Mouse (Mus musculus) forebrain, embryonic 13.5 days (tissue): Measurements from ENCODE around the gene Gtf2b. TPM values are rescaled to one million over a fixed set of nuclear protein-coding genes. Genes with fewer than 3 reads are reported as not detected.
A peak's percentile ranks its signal among the peaks of the same experiment; 100 is the strongest.

Experiments used
- ATAC-seq: fragments of 200-750 bp; cut with Nextera tagmentation; 2 replicates; pipeline ENCODE4 v1.8.0; 2017
- H3K27ac ChIP-seq: fragments of 300-500 bp; sonication (generic); 2 replicates; pipeline ENCODE4 v1.5.1; 2015; ENCODE audit warnings: inconsistent platforms, mild to moderate bottlenecking, moderate library complexity
- H3K27me3 ChIP-seq: fragments of 300-500 bp; sonication (generic); 2 replicates; pipeline ENCODE4 v1.6.1; 2015; ENCODE audit warnings: mild to moderate bottlenecking, inconsistent platforms
- H3K36me3 ChIP-seq: fragments of 300-500 bp; sonication (generic); 2 replicates; pipeline ENCODE4 v1.6.1; 2015; ENCODE audit warnings: mild to moderate bottlenecking, inconsistent platforms; ENCODE audit not compliant: poor library complexity, severe bottlenecking
- H3K4me1 ChIP-seq: fragments of 300-500 bp; sonication (generic); 2 replicates; pipeline ENCODE4 v1.6.1; 2015; ENCODE audit warnings: inconsistent platforms
- H3K4me2 ChIP-seq: fragments of 300-500 bp; sonication (generic); 2 replicates; pipeline ENCODE4 v1.6.1; 2015; ENCODE audit warnings: inconsistent platforms, mild to moderate bottlenecking, moderate library complexity
- H3K4me3 ChIP-seq: fragments of 300-500 bp; sonication (generic); 2 replicates; pipeline ENCODE4 v1.5.1; 2015; ENCODE audit warnings: mild to moderate bottlenecking, inconsistent platforms
- H3K9ac ChIP-seq: fragments of 300-500 bp; sonication (generic); 2 replicates; pipeline ENCODE4 v1.6.1; 2015; ENCODE audit warnings: mild to moderate bottlenecking, inconsistent platforms
- H3K9me3 ChIP-seq: fragments of 300-500 bp; sonication (generic); replicated peaks from 2 replicates; pipeline ENCODE4 v1.6.1; 2016; ENCODE audit warnings: inconsistent platforms
- WGBS: fragments of 180-500 bp; shearing (Covaris S2); methylation state at CpG from one replicate; pipeline ENCODE4 v1.1.7; 2015; 5-methylcytosine and 5-hydroxymethylcytosine counted together
- polyA plus RNA-seq: library from polyadenylated mRNA; unstranded; fragments of >200 nt; fragmentation: Nextera tagmentation; extraction: Ambion mirVana; gene quantifications from 2 replicates; pipeline ENCODE4 v1.2.1, GENCODE M21; 2015

Gtf2b gene
- 102 and 104 TPM in 2 replicates for polyA plus RNA-seq

DNA sequence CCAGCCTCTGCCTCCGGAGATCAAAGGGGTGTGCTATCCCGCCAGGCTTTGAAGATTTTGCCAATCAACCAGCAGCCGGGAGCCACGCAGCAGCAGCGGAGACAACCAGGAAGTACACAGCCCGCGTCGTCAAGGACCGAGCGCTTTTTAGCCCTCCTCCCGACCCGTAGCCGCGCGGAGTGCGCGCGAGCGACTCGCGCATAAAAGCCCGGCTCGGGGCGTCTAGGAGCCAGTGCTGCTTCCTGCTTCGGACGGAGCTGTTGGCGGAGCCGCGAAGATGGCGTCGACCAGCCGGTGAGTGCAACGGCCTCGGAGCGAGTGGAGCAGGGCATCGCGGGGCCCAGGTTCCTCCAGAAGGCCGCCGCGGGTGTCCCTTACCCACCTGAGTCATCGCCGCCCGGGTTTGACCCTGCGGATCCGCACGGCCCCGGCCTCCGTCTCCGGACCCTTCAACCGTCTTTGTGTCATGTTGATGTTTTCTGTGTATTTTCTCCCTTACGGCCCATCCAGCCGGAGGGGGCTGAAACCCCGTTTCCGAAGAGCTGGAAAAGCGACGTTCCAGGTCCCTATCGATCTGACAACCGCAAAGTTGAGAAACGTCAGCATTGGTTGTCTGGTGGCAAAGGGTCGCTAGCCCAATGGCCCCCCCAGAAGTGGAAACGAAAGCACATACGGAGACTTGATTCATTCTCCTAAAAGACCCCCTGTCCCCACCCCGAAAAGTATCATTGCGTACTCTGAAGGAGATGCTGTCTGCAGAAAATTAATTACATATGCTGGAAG, at the start of gene Gtf2b:
Gene Gtf2b (plus strand): TSS at position 51 of the 783 bp plus-strand sequence.
- Histone ChIP-seq H3K27me3 (no peaks in the 10 kb centered on the region), H3K4me3 (peak within 1 kb of the TSS; percentile 81), H3K4me2 (peak within 1 kb of the TSS; percentile 65), H3K9me3 (no peaks in the 10 kb centered on the region), H3K9ac (peak within 1 kb of the TSS; percentile 91), H3K36me3 (peaks cover 2% of the 10 kb centered on the region; the same call in 1 of the 2 replicates), H3K4me1 (peaks cover 16% of the 10 kb centered on the region), H3K27ac (peak within 1 kb of the TSS; percentile 82)
- ATAC-seq, result peak; percentile 100
- under 1% methylated on average over 64 of the region's 64 CpGs for WGBS

DNA sequence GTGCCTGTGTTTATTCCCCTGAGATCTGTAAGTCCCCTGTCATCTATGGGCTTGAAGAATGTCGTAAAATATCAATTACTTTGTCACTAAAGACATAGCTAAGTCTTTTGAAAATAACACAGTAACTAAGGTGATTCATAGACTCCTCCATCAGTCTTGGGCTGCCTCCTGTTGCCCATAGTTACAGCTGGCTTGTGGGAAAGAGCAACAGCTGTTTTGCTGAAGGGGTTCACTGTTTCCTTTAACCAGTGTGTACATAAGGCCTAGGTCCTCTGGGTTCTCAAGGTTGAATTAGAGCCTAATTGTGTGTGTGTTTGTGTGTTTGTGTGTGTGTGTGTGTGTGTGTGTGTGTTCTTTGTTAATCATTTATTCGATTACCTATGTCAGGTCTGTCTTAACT, 39.4 kb upstream of the Gtf2b start:
- Histone ChIP-seq H3K9ac (no peak overlapping the region), H3K36me3 (no peaks in the 10 kb centered on the region), H3K4me1 (no peaks in the 10 kb centered on the region), H3K27ac (no peak overlapping the region), H3K27me3 (no peaks in the 10 kb centered on the region), H3K4me2 (no peak overlapping the region), H3K4me3 (no peak overlapping the region), H3K9me3 (no peaks in the 10 kb centered on the region)
- no peak for ATAC-seq
- WGBS, result 77% methylated on average over 2 of the region's 2 CpGs

DNA sequence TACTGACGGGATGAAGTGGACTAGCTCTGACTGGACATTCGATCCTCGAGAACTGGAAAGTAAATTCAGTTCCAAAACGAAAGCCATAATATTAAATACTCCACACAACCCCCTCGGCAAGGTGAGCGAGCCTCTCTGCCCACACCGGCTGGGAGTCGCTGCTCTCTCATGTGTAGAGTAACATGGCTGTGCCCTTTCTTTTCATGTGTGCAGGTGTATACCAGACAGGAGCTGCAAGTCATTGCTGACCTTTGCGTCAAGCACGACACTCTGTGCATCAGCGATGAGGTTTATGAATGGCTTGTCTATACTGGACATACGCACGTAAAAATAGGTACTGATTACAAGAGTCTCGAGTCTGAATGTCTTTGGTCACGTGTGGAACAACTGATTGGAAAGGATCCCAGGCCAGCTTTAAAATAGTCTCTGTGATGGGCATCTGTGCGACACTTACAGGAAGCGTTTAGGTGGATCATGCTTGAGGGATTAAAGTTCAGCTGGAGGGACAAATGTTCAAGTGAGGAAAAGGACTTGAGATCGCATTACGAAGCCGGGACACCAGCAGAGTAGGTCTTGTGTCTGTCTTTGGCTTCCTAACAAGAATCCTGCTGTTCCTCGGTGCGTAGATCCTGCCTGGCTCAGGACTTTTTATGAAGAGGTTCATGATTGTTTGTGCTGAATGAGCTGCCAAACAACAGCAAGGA, 38.7 kb upstream of the Gtf2b start:
- no peak overlapping the region for H3K9ac ChIP-seq
- no peaks in the 10 kb centered on the region for H3K36me3 ChIP-seq
- H3K9me3 ChIP-seq, result no peaks in the 10 kb centered on the region
- WGBS, result 87% methylated on average over 22 of the region's 22 CpGs
- H3K4me3 ChIP-seq, result no peak overlapping the region
- no peaks in the 10 kb centered on the region for H3K4me1 ChIP-seq
- no peaks in the 10 kb centered on the region for H3K27me3 ChIP-seq
- H3K4me2 ChIP-seq, result no peak overlapping the region
- no peak overlapping the region for H3K27ac ChIP-seq
- no peak for ATAC-seq

DNA sequence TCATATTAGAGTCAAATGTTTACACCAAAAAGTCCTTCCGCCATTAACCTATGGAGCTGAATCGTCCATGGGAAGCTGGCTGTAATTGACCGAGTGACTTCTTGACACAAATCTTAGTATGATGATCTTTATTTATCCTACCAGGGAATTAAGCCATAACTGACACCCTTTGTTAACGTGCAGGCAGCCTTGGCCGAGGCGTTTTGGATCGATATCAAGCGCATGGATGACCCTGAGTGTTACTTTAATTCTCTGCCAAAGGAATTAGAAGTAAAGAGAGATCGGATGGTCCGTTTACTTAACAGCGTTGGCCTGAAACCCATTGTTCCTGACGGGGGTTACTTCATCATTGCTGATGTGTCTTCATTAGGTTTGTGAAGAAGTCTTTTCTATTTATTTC, 30.6 kb upstream of the Gtf2b start:
- Histone ChIP-seq H3K9me3 (no peaks in the 10 kb centered on the region), H3K4me2 (no peak overlapping the region), H3K27me3 (no peaks in the 10 kb centered on the region), H3K4me1 (no peaks in the 10 kb centered on the region), H3K27ac (no peak overlapping the region), H3K36me3 (no peaks in the 10 kb centered on the region), H3K9ac (no peak overlapping the region), H3K4me3 (no peak overlapping the region)
- ATAC-seq, result no peak
- WGBS, result 86% methylated on average over 12 of the region's 12 CpGs

DNA sequence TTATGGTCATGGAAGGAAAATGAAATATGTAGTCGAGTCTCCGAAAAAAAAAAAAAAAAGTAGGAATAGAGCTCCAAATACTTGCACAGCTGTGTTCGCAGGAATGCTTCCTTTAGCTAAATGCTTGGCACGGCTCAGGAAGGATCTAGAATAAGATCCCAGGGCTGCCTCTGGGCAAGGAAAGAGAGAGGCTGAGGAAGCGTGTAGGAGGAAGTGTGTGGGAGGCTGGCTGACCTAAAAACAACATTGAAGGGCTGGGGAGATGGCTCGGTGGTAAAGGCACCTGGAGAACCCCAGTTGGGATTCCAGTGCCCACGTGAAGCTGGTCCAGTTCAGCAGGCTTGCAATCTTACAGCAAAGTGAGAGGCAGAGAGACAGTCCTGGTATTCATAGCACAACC, 23.9 kb upstream of the Gtf2b start:
- Histone ChIP-seq H3K9me3 (no peaks in the 10 kb centered on the region), H3K36me3 (no peaks in the 10 kb centered on the region), H3K27ac (no peak overlapping the region), H3K9ac (no peak overlapping the region), H3K4me1 (no peaks in the 10 kb centered on the region), H3K4me2 (no peak overlapping the region), H3K4me3 (no peak overlapping the region), H3K27me3 (no peaks in the 10 kb centered on the region)
- 88% methylated on average over 7 of the region's 7 CpGs for WGBS
- no peak for ATAC-seq

DNA sequence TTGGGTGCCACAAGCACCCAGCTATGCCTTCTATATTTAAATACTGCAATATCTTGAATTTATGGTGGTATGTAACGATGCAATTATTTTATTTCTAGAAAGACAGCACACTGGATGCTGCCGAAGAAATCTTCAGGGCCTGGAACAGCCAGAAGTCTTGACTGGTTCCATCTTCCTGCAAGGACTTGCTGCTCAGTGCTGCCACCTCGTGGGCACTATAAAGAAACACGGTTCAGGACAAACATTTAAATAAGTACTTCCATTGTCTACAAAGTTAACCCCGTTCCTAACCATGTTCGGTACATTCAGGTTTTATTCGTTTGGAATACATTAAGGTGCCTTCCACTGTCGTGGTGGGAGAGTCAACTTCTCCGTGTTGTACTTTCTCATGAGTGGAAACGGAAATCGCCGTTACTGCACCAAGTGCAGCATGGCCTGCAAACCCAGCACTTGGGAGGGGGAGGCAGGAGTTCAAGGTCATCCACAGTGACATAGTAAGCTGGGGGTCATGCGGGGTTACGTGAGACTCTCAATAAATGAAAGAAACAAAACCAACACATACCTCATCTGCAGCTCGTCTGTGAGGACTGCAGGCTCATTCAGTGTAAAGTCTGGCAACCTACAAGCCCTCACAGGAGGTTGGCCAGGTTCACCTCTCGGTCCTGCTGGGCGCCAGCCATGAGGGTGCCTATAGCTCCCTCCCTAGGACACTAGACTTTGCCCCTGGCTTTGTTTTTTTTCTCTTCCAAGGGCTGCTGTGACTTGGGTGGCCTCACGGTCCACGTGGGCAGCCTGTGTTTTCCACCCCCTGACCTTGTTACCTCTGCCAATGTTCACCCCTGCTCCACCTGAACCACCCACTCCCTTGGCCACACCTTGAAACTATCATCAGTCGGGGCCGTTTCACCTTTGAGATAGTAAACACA, 20.6 kb upstream of the Gtf2b start:
- WGBS, result 62% methylated on average over 21 of the region's 21 CpGs
- H3K4me1 ChIP-seq, result no peaks in the 10 kb centered on the region
- no peaks in the 10 kb centered on the region for H3K36me3 ChIP-seq
- peak; percentile 58 for ATAC-seq
- H3K4me2 ChIP-seq, result no peak overlapping the region
- H3K9ac ChIP-seq, result no peak overlapping the region
- H3K9me3 ChIP-seq, result no peaks in the 10 kb centered on the region
- no peak overlapping the region for H3K4me3 ChIP-seq
- H3K27ac ChIP-seq, result no peak overlapping the region
- H3K27me3 ChIP-seq, result no peaks in the 10 kb centered on the region

DNA sequence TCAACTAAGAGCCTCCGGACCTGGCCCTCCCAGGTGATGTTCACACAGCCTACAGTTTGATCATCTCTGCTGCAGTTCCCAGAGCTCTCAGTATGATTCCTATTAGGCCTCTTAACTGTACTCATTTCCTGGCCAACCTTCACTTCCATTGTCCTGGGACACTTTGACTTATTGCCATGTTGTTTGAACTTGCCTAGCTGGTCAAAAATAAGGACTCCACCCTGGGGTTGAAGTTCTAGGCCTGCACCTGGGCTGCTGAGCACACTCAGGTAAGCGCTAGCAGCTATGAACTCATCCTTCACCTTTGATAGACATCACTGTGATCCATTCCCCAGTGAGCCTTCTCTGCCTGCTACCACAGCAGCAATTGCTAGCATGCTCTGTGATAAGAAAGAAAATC, 19.8 kb upstream of the Gtf2b start:
- H3K27ac ChIP-seq, result no peak overlapping the region
- no peak for ATAC-seq
- no peak overlapping the region for H3K4me2 ChIP-seq
- H3K4me1 ChIP-seq, result no peaks in the 10 kb centered on the region
- H3K9me3 ChIP-seq, result no peaks in the 10 kb centered on the region
- no peaks in the 10 kb centered on the region for H3K36me3 ChIP-seq
- H3K9ac ChIP-seq, result no peak overlapping the region
- no peak overlapping the region for H3K4me3 ChIP-seq
- no peaks in the 10 kb centered on the region for H3K27me3 ChIP-seq
- WGBS, result 96% methylated on average over 2 of the region's 2 CpGs

DNA sequence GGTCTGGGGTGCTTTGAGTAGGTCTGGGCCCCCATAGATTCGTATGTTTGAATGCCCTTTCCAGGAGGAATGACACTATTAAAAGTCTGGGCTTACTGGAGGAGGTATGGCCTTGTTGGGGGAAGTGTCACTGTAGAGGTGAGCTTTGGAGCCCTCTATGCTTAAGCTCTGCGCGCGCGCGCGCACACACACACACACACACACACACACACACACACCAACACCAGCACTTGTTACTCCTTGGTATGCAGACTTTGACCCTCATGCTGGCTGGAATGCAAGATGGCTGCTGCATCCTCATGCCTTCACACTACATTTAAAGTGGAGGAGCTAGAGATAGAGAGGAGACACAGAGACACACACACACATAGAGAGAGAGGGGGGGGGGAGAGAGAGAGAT, 17.2 kb upstream of the Gtf2b start:
- H3K36me3 ChIP-seq, result no peaks in the 10 kb centered on the region
- H3K27ac ChIP-seq, result no peak overlapping the region
- no peak overlapping the region for H3K4me2 ChIP-seq
- no peak overlapping the region for H3K4me3 ChIP-seq
- no peak overlapping the region for H3K9ac ChIP-seq
- WGBS, result 93% methylated on average over 7 of the region's 7 CpGs
- no peaks in the 10 kb centered on the region for H3K27me3 ChIP-seq
- H3K9me3 ChIP-seq, result no peaks in the 10 kb centered on the region
- H3K4me1 ChIP-seq, result no peaks in the 10 kb centered on the region
- ATAC-seq, result no peak

DNA sequence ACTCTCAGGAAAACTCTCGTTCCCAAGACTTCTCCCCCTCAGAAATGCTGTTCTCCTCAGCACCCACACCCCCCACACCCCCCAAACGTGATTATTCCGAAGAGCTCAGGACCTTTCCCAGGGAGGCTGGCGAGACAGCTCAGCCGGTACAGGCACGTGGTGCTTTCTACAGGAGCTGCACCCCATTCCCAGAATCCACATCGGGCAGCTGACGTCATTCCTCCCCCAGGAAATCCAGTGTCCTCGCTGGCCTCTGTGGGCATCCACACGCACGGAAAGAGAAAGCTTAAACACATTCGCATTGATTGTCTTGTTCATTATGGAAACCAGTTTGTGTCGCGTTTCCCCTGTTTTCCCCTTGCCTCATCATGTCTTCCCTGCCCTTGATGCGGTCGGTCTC, 15.7 kb upstream of the Gtf2b start:
- no peaks in the 10 kb centered on the region for H3K9me3 ChIP-seq
- WGBS, result 85% methylated on average over 16 of the region's 16 CpGs
- ATAC-seq, result no peak
- H3K27ac ChIP-seq, result no peak overlapping the region
- H3K4me3 ChIP-seq, result no peak overlapping the region
- no peaks in the 10 kb centered on the region for H3K27me3 ChIP-seq
- no peaks in the 10 kb centered on the region for H3K36me3 ChIP-seq
- no peaks in the 10 kb centered on the region for H3K4me1 ChIP-seq
- H3K9ac ChIP-seq, result no peak overlapping the region
- H3K4me2 ChIP-seq, result no peak overlapping the region

DNA sequence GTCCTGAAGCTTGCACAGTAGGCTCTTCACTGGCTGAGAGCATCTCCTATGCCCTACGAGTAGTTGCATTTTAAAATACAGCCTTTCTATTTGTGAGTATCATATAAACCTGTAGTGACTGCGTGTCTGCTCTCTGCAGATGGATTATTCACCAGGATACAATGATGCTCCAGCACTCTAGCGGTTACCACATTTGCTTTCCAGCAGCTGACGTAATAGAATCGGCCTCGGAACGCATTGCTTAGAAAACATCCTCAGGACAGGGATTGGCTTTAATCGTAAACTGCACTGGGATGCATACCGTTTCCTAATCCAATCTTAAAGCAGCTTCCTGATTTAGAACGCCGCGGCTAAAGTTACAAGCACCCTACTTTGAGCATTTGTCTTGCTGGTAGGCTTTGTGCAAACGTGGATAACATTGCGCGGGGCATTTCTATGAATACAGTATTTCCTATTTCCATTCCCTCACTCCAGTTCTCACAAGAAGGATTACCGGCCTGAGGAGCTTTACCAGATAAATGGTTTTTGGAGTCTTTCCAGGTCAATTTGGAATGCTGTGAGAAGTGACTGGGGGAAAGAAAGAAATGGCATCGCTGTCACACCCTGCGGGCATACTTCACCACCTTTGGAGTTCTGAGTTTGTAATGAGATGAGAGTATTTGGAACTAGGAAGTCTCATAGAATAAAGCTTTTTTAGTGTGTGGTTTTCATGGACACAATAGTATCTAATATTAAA, 9.5 kb upstream of the Gtf2b start:
- 82% methylated on average over 18 of the region's 18 CpGs for WGBS
- Histone ChIP-seq H3K27ac (no peak overlapping the region), H3K9me3 (no peaks in the 10 kb centered on the region), H3K4me2 (no peak overlapping the region), H3K36me3 (no peaks in the 10 kb centered on the region), H3K4me1 (no peaks in the 10 kb centered on the region), H3K9ac (no peak overlapping the region), H3K4me3 (no peak overlapping the region), H3K27me3 (no peaks in the 10 kb centered on the region)
- ATAC-seq, result no peak

DNA sequence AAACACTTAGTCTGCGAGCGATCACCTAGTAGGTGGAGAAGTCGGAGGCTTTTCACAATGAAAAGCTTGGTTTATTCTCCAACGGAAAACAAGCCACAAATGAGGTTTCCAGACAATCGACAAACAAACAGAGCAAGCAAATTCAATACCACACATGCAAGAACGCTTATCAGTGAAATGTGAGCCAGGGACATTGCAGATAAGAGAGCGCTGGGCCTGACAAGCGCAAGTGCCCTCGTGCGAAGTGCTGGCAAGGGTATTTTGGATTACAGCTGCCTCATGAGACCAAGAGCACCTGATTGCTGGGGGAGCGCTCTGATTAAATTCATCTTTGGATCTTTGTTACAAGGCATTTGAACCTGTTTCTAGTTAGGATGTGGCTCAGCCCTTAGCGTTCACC, 7.0 kb upstream of the Gtf2b start:
- no peaks in the 10 kb centered on the region for H3K4me1 ChIP-seq
- no peak overlapping the region for H3K9ac ChIP-seq
- H3K36me3 ChIP-seq, result no peaks in the 10 kb centered on the region
- H3K4me2 ChIP-seq, result no peak overlapping the region
- H3K27me3 ChIP-seq, result no peaks in the 10 kb centered on the region
- ATAC-seq, result no peak
- H3K4me3 ChIP-seq, result no peak overlapping the region
- 77% methylated on average over 12 of the region's 12 CpGs for WGBS
- no peak overlapping the region for H3K27ac ChIP-seq
- no peaks in the 10 kb centered on the region for H3K9me3 ChIP-seq
